Mouse (Mus musculus): ENCODE data around the gene Cyp2c23.

GRCm38 (mm10) chr19:43976661-43977060 is 52.3 kb downstream of the Cyp2c23 start:
- TF ChIP-seq CTCF (conservative IDR thresholded peaks at IDR 0.05; ENCODE audit: low read length) (no peak), POU5F1 (IDR thresholded peaks at IDR 0.05; ENCODE audit: borderline replicate concordance, low read length) (no peak)

Measured in E14TG2a.4 (cell line).